10 mouse cellular contexts compared by ENCODE assay signal in the genomic region with DNA sequence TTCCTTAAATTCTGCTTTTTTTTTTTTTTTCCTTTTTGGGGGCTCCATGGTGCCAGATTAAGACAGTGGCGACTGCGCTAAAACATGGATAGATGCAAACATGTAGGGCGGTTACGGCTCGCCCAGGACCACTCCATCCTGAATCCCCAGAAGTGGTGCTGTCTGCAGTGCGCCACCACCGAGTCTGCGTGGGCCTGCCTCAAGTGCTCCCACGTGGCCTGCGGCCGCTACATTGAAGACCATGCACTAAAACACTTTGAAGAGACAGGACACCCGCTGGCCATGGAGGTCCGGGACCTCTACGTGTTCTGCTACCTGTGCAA. TPM values are rescaled to one million over a fixed set of nuclear protein-coding genes. Genes with fewer than 3 reads are reported as not detected.
DNase-seq lines count a peak whose midpoint lies in the region; ATAC-seq and TF ChIP-seq lines count a peak whose summit lies in the region.
"Had no signal": no experiment of that assay in that cellular context is flagged by ENCODE, and none has a peak within 500 bp of the region (broad histone marks: within the 10 kb centered on the region; RNA-seq: fewer than 3 reads in every experiment).

No protein-coding gene starts in this region.

- DNase-seq in heart, adult 18-20 months: no peak
- no peak for DNase-seq in retina, embryonic 14.5 days (ENCODE audit: low spot score)
- no peak for DNase-seq in adrenal gland, postnatal 10 days
- DNase-seq: cerebellum, adult 8-10 months; thymus, postnatal 14 days had no signal

- peaks cover 20% of the 10 kb centered on the region for H3K36me3 ChIP-seq in heart, embryonic 13.5 days
- H3K36me3 ChIP-seq in forebrain, embryonic 16.5 days (ENCODE audit: control insufficient read depth, insufficient read depth): no peaks in the 10 kb centered on the region; the same call in 1 of the 2 replicates
- peaks cover 43% of the 10 kb centered on the region for H3K36me3 ChIP-seq in liver, embryonic 15.5 days (replicated peaks)

- H3K27me3 ChIP-seq in heart, embryonic 13.5 days (replicated peaks): peaks cover 20% of the 10 kb centered on the region
- peaks cover 7% of the 10 kb centered on the region; the same call in 1 of the 2 replicates for H3K27me3 ChIP-seq in forebrain, embryonic 16.5 days (replicated peaks; ENCODE audit: control insufficient read depth, insufficient read depth, low read length)
- peaks cover 33% of the 10 kb centered on the region for H3K27me3 ChIP-seq in liver, embryonic 15.5 days

- H3K9ac ChIP-seq in heart, embryonic 13.5 days: peak overlapping the region; percentile 74
- peak overlapping the region; percentile 38; the same call in 1 of the 2 replicates for H3K9ac ChIP-seq in forebrain, embryonic 16.5 days (replicated peaks; ENCODE audit: low read depth, low read length)
- no peak overlapping the region for H3K9ac ChIP-seq in liver, embryonic 15.5 days

- peak overlapping the region; percentile 45; the same call in 1 of the 2 replicates for H3K27ac ChIP-seq in heart, embryonic 13.5 days (replicated peaks)
- no peak overlapping the region for H3K27ac ChIP-seq in bone marrow macrophage, adult 2 months (ENCODE audit: insufficient read depth, low read depth, low read length)
- H3K27ac ChIP-seq in forebrain, embryonic 16.5 days (ENCODE audit: low read length): no peak overlapping the region
- no peak overlapping the region for H3K27ac ChIP-seq in liver, embryonic 15.5 days (replicated peaks)

- no peak for ATAC-seq in heart, embryonic 13.5 days (ENCODE audit: extremely low read depth, insufficient number of reproducible peaks, low FRiP score, low TSS enrichment)
- ATAC-seq in forebrain, embryonic 16.5 days: no peak
- no peak for ATAC-seq in liver, embryonic 15.5 days (ENCODE audit: insufficient read depth)
- no peak for ATAC-seq in megakaryocyte progenitor cell, adult 5-6 weeks (replicated peaks; ENCODE audit: poor library complexity)

- peak overlapping the region; percentile 52 for H3K4me3 ChIP-seq in heart, embryonic 13.5 days
- peak overlapping the region; percentile 45 for H3K4me3 ChIP-seq in bone marrow macrophage, adult 2 months (ENCODE audit: insufficient read depth, low read length)
- peak overlapping the region; percentile 25 for H3K4me3 ChIP-seq in forebrain, embryonic 16.5 days (replicated peaks; ENCODE audit: low read length)
- peak overlapping the region; percentile 36; the same call in 1 of the 2 replicates for H3K4me3 ChIP-seq in liver, embryonic 15.5 days (replicated peaks)

- WGBS in heart, embryonic 13.5 days: 17% methylated on average over 14 of the region's 14 CpGs
- WGBS in forebrain, embryonic 16.5 days: 19% methylated on average over 14 of the region's 14 CpGs
- WGBS in liver, embryonic 15.5 days (ENCODE audit: insufficient replicate concordance): 35% methylated on average over 14 of the region's 14 CpGs

- peaks cover 12% of the 10 kb centered on the region for H3K4me1 ChIP-seq in heart, embryonic 13.5 days
- H3K4me1 ChIP-seq in bone marrow macrophage, adult 2 months (ENCODE audit: control insufficient read depth, insufficient read depth, low read length): peaks cover 13% of the 10 kb centered on the region
- peaks cover 14% of the 10 kb centered on the region for H3K4me1 ChIP-seq in forebrain, embryonic 16.5 days (replicated peaks; ENCODE audit: control insufficient read depth, insufficient read depth, low read length)
- H3K4me1 ChIP-seq in liver, embryonic 15.5 days (replicated peaks): peaks cover 13% of the 10 kb centered on the region; the same call in 1 of the 2 replicates

- H3K4me2 ChIP-seq in heart, embryonic 13.5 days: peak overlapping the region; percentile 95
- H3K4me2 ChIP-seq in forebrain, embryonic 16.5 days (ENCODE audit: low read length): peak overlapping the region; percentile 45
- H3K4me2 ChIP-seq in liver, embryonic 15.5 days: peak overlapping the region; percentile 64

- no peak for TF ChIP-seq POLR2A in bone marrow macrophage, adult 2 months (IDR thresholded peaks at IDR 0.05; ENCODE audit: borderline replicate concordance, low read depth, low read length)

- no peaks in the 10 kb centered on the region for H3K9me3 ChIP-seq in heart, embryonic 13.5 days
- H3K9me3 ChIP-seq in forebrain, embryonic 16.5 days (ENCODE audit: control insufficient read depth, low read length): no peaks in the 10 kb centered on the region
- no peaks in the 10 kb centered on the region for H3K9me3 ChIP-seq in liver, embryonic 15.5 days (replicated peaks)

- no peak for TF ChIP-seq CTCF in bone marrow macrophage, adult 2 months (IDR thresholded peaks at IDR 0.05; ENCODE audit: low read depth, low read length)

RNA-seq across cellular contexts. Expression of a gene that starts 16.2 kb away (rescaled TPM):
- polyA plus RNA-seq in heart, embryonic 13.5 days (2015; fragmentation: Nextera tagmentation; extraction: Ambion mirVana): 308 and 313 TPM in 2 replicates
- total RNA-seq in heart, adult 18-20 months (2021): 100 to 1,000 TPM; 118 to 129 TPM
- polyA plus RNA-seq in bone marrow macrophage, adult 2 months (2012; ENCODE audit: insufficient read depth, insufficient read length, missing spikeins): 220 TPM in 2 replicates
- polyA plus RNA-seq in forebrain, embryonic 16.5 days (2015; fragmentation: Nextera tagmentation; extraction: Ambion mirVana): 228 and 241 TPM in 2 replicates
- polyA plus RNA-seq in liver, embryonic 15.5 days (2015; fragmentation: Nextera tagmentation; extraction: Ambion mirVana): 193 and 205 TPM in 2 replicates
- 194 and 226 TPM in 2 replicates for total RNA-seq in megakaryocyte progenitor cell, adult 5-6 weeks (2015)
- total RNA-seq in megakaryocyte progenitor cell, adult 5-6 weeks (2017): 49.9 and 72.6 TPM in 2 replicates
- 100 to 1,000 TPM; 223 to 226 TPM for total RNA-seq in adrenal gland, postnatal 10 days (2021)

RNA-seq across cellular contexts. Expression of a gene that starts 16.9 kb away (rescaled TPM):
- 3.2 and 4.1 TPM in 2 replicates for polyA plus RNA-seq in heart, embryonic 13.5 days (2015; fragmentation: Nextera tagmentation; extraction: Ambion mirVana)
- total RNA-seq in heart, adult 18-20 months (2021): 1 to 10 TPM; 4.6 to 5.4 TPM
- 3.1 and 8.4 TPM in 2 replicates for polyA plus RNA-seq in bone marrow macrophage, adult 2 months (2012; ENCODE audit: insufficient read depth, insufficient read length, missing spikeins)
- 21.3 and 27.1 TPM in 2 replicates for polyA plus RNA-seq in forebrain, embryonic 16.5 days (2015; fragmentation: Nextera tagmentation; extraction: Ambion mirVana)
- 1.5 and 1.6 TPM in 2 replicates for polyA plus RNA-seq in liver, embryonic 15.5 days (2015; fragmentation: Nextera tagmentation; extraction: Ambion mirVana)
- total RNA-seq in megakaryocyte progenitor cell, adult 5-6 weeks (2015): 0.22 and 0.72 TPM in 2 replicates
- 0.12 and 0.61 TPM in 2 replicates for total RNA-seq in megakaryocyte progenitor cell, adult 5-6 weeks (2017)
- total RNA-seq in adrenal gland, postnatal 10 days (2021): 1 to 10 TPM; 3.2 to 7.5 TPM

RNA-seq across cellular contexts. Expression of a gene that starts 22.3 kb away (rescaled TPM):
- polyA plus RNA-seq in heart, embryonic 13.5 days (2015; fragmentation: Nextera tagmentation; extraction: Ambion mirVana): 0.15 and 0.27 TPM in 2 replicates
- under 1 TPM; 0.40 to 0.75 TPM for total RNA-seq in heart, adult 18-20 months (2021)
- 0.58 and 0.97 TPM in 2 replicates for polyA plus RNA-seq in bone marrow macrophage, adult 2 months (2012; ENCODE audit: insufficient read depth, insufficient read length, missing spikeins)
- polyA plus RNA-seq in forebrain, embryonic 16.5 days (2015; fragmentation: Nextera tagmentation; extraction: Ambion mirVana): 0.48 and 0.60 TPM in 2 replicates
- 0.07 TPM in 1 of 2 replicates, not detected in the other for polyA plus RNA-seq in liver, embryonic 15.5 days (2015; fragmentation: Nextera tagmentation; extraction: Ambion mirVana)
- total RNA-seq in megakaryocyte progenitor cell, adult 5-6 weeks (2015): 0.54 TPM in 1 of 2 replicates, not detected in the other
- not detected in 2 replicates for total RNA-seq in megakaryocyte progenitor cell, adult 5-6 weeks (2017)
- total RNA-seq in adrenal gland, postnatal 10 days (2021): 1 to 10 TPM; 1.1 to 1.5 TPM

RNA-seq across cellular contexts. Expression of a gene that starts 22.6 kb away (rescaled TPM):
- polyA plus RNA-seq in heart, embryonic 13.5 days (2015; fragmentation: Nextera tagmentation; extraction: Ambion mirVana): 0.43 and 0.78 TPM in 2 replicates
- total RNA-seq in heart, adult 18-20 months (2021): 1 to 10 TPM; 4.3 to 5.1 TPM
- polyA plus RNA-seq in bone marrow macrophage, adult 2 months (2012; ENCODE audit: insufficient read depth, insufficient read length, missing spikeins): 2.9 and 3.2 TPM in 2 replicates
- polyA plus RNA-seq in forebrain, embryonic 16.5 days (2015; fragmentation: Nextera tagmentation; extraction: Ambion mirVana): 0.54 and 1.0 TPM in 2 replicates
- not detected in 2 replicates for polyA plus RNA-seq in liver, embryonic 15.5 days (2015; fragmentation: Nextera tagmentation; extraction: Ambion mirVana)
- 0.15 and 0.64 TPM in 2 replicates for total RNA-seq in megakaryocyte progenitor cell, adult 5-6 weeks (2015)
- total RNA-seq in megakaryocyte progenitor cell, adult 5-6 weeks (2017): 0.33 and 1.4 TPM in 2 replicates
- 1 to 10 TPM; 2.2 to 4.8 TPM for total RNA-seq in adrenal gland, postnatal 10 days (2021)

RNA-seq across cellular contexts. Expression of a gene that starts 41.5 kb away (rescaled TPM):
- polyA plus RNA-seq in heart, embryonic 13.5 days (2015; fragmentation: Nextera tagmentation; extraction: Ambion mirVana): 2.6 and 3.3 TPM in 2 replicates
- total RNA-seq in heart, adult 18-20 months (2021): 1 to 10 TPM; 1.4 to 3.7 TPM
- 7.3 and 8.6 TPM in 2 replicates for polyA plus RNA-seq in bone marrow macrophage, adult 2 months (2012; ENCODE audit: insufficient read depth, insufficient read length, missing spikeins)
- polyA plus RNA-seq in forebrain, embryonic 16.5 days (2015; fragmentation: Nextera tagmentation; extraction: Ambion mirVana): 8.6 and 9.1 TPM in 2 replicates
- 2.8 and 3.7 TPM in 2 replicates for polyA plus RNA-seq in liver, embryonic 15.5 days (2015; fragmentation: Nextera tagmentation; extraction: Ambion mirVana)
- total RNA-seq in megakaryocyte progenitor cell, adult 5-6 weeks (2015): 4.8 and 5.9 TPM in 2 replicates
- 4.5 and 6.4 TPM in 2 replicates for total RNA-seq in megakaryocyte progenitor cell, adult 5-6 weeks (2017)
- 1 to 10 TPM; 6.8 to 9.0 TPM for total RNA-seq in adrenal gland, postnatal 10 days (2021)

Comparison
In these comparisons a context has a peak if more than half of its experiments do, and no peak if none do; other contexts are left out.
1. H3K4me2 ChIP-seq: peak in every context shown above with its lines; median percentile 95 in heart, embryonic 13.5 days; 64 in liver, embryonic 15.5 days; 45 in forebrain, embryonic 16.5 days.